Mouse (Mus musculus) E14TG2a.4 (cell line): Measurements from ENCODE around the gene Bcl7b.

Experiments used
- CTCF ChIP-seq: conservative IDR thresholded peaks from 2 replicates; pipeline ENCODE4 v1.5.1; 2014; ENCODE audit warnings: low read length
- NANOG ChIP-seq: IDR thresholded peaks from 2 replicates; pipeline ENCODE4 v1.6.1; 2014; ENCODE audit warnings: borderline replicate concordance, low read length, mixed read lengths
- POU5F1 ChIP-seq: IDR thresholded peaks from 2 replicates; pipeline ENCODE4 v1.6.1; 2014; ENCODE audit warnings: low read length, borderline replicate concordance

DNA sequence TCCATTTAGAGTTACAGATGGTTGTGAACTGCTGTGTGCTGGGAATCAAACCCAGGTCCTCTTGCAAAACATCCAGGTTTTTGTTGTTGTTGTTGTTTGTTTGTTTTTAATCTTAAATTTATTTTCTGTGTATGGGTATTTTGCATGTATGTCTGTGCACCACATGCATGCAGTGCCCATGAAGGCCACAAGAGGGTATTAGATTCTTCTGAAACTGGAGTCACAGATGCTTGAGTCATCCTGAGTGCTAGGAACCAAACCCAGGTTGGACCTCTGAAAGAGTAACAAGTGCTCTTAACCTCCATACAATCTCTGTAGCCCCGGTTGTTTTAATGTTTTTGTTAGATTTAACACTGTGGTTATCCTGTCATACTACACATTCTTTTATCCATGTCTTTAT, 40.1 kb downstream of the Bcl7b start:
- TF ChIP-seq CTCF (peak; percentile 72), POU5F1 (no peak), NANOG (no peak)
